Mouse (Mus musculus) MEL (cell line): ENCODE measurements around the gene Cdc42bpb.

Experiments
- E2F4 ChIP-seq: IDR thresholded peaks from 2 replicates; pipeline ENCODE4 v1.6.1; 2011; ENCODE audit warnings: low read depth, low read length, improper control_type of control experiment, borderline replicate concordance
- EP300 ChIP-seq, 2 experiments: IDR thresholded peaks; 2 replicates each; pipeline ENCODE4 v1.6.1; 2011; ENCODE audit warnings: improper control_type of control experiment in 2 of 2, low read length in 2 of 2, low read depth in 1 of 2, mild to moderate bottlenecking in 1 of 2
- ETS1 ChIP-seq: IDR thresholded peaks from 2 replicates; pipeline ENCODE4 v1.6.1; 2012; ENCODE audit warnings: low read depth, mild to moderate bottlenecking, inconsistent platforms, low read length, improper control_type of control experiment, moderate library complexity

DNA sequence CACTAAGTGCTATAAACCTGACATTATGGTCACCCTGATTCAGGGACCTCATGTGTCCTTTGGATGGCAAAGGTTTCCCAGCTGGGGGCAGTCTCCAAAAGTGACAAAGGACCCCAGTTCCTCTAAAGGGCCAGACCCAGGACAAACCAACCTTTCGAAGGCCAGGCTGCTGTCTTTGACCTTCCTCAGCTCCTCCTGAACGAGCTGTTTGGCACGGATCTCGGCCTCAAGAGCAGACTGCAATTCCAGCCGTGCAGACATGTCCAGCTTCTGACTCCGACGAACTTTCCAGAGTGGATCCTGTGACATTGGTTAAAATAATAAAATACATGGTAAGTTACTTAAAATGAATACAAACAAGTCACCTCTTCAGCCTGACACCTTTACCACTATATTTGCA is 63.2 kb downstream of the Cdc42bpb start:
- TF ChIP-seq EP300 (IDR thresholded peaks at IDR 0.05; ENCODE audit: low read depth in 1 of 2, low read length in 2 of 2) (no peak), E2F4 (no peak), ETS1 (no peak)
